Mouse (Mus musculus) MEL (cell line): ENCODE results near the gene BC034090. TPM values are rescaled to one million over a fixed set of nuclear protein-coding genes. Genes with fewer than 3 reads are reported as not detected.

Experiments used
- DNase-seq: peaks from one replicate; pipeline ENCODE4 v3.0.0; 2011; ENCODE audit warnings: low read depth, low spot score
- H3K27ac ChIP-seq: 2 replicates; pipeline ENCODE4 v1.5.1; 2012; ENCODE audit warnings: low read depth, mild to moderate bottlenecking, control low read depth, low read length, moderate library complexity; ENCODE audit not compliant: control insufficient read depth
- H3K27me3 ChIP-seq, 2 experiments: fragments of 150-350 bp in 1 of 2; sonication (generic) in 1 of 2; 2 replicates each; pipeline ENCODE4 v1.6.1; 2012; ENCODE audit warnings: low read length in 2 of 2, mild to moderate bottlenecking in 2 of 2, improper control_type of control experiment in 1 of 2, moderate library complexity in 1 of 2; ENCODE audit not compliant: insufficient read depth in 2 of 2, control insufficient read depth in 1 of 2
- H3K36me3 ChIP-seq, 2 experiments: 2 replicates each; pipeline ENCODE4 v1.6.1; 2012 to 2014; ENCODE audit warnings: low read length in 2 of 2, improper control_type of control experiment in 1 of 2, inconsistent platforms in 1 of 2, mild to moderate bottlenecking in 1 of 2; ENCODE audit not compliant: insufficient read depth in 2 of 2, control insufficient read depth in 1 of 2
- H3K4me1 ChIP-seq, 2 experiments: fragments of 150-350 bp in 1 of 2; sonication (generic) in 1 of 2; 2 replicates each; pipeline ENCODE4 v1.6.1; 2012; ENCODE audit warnings: low read length in 2 of 2, improper control_type of control experiment in 1 of 2, mild to moderate bottlenecking in 1 of 2; ENCODE audit not compliant: insufficient read depth in 2 of 2, control insufficient read depth in 1 of 2
- H3K4me3 ChIP-seq, 2 experiments: fragments of 150-350 bp in 1 of 2; sonication (generic) in 1 of 2; 2 replicates each; pipeline ENCODE4 v1.5.1; 2012; ENCODE audit warnings: low read depth in 2 of 2, low read length in 2 of 2, mild to moderate bottlenecking in 2 of 2, moderate library complexity in 2 of 2, control low read depth in 1 of 2, improper control_type of control experiment in 1 of 2; ENCODE audit not compliant: control insufficient read depth in 1 of 2, insufficient read depth in 1 of 2
- H3K79me2 ChIP-seq: 2 replicates; pipeline ENCODE4 v1.6.1; 2012; ENCODE audit warnings: mild to moderate bottlenecking, low read length, moderate library complexity; ENCODE audit not compliant: control insufficient read depth, poor library complexity, insufficient read depth
- H3K9ac ChIP-seq: 2 replicates; pipeline ENCODE4 v1.6.1; 2012; ENCODE audit warnings: low read depth, mild to moderate bottlenecking, control low read depth, low read length, moderate library complexity; ENCODE audit not compliant: control insufficient read depth, poor library complexity, severe bottlenecking
- H3K9me3 ChIP-seq: fragments of 150-350 bp; sonication (generic); replicated peaks from 2 replicates; pipeline ENCODE4 v1.6.1; 2012; ENCODE audit warnings: mild to moderate bottlenecking, low read length, improper control_type of control experiment, moderate library complexity; ENCODE audit not compliant: insufficient read depth
- BHLHE40 ChIP-seq: IDR thresholded peaks from 2 replicates; pipeline ENCODE4 v1.6.1; 2012; ENCODE audit warnings: low read depth, mild to moderate bottlenecking, inconsistent platforms, low read length, improper control_type of control experiment, borderline replicate concordance
- CHD2 ChIP-seq: IDR thresholded peaks from 2 replicates; pipeline ENCODE4 v1.6.1; 2011; ENCODE audit warnings: low read length, improper control_type of control experiment
- GATA1 ChIP-seq: IDR thresholded peaks from 2 replicates; pipeline ENCODE4 v1.6.1; 2011; ENCODE audit warnings: low read depth, low read length, improper control_type of control experiment
- HCFC1 ChIP-seq: IDR thresholded peaks from 2 replicates; pipeline ENCODE4 v1.6.1; 2012; ENCODE audit warnings: low read depth, mild to moderate bottlenecking, inconsistent platforms, low read length, improper control_type of control experiment, moderate library complexity
- JUND ChIP-seq: IDR thresholded peaks from 2 replicates; pipeline ENCODE4 v1.6.1; 2011; ENCODE audit warnings: low read depth, mild to moderate bottlenecking, improper control_type of control experiment, low read length
- KAT2A ChIP-seq: conservative IDR thresholded peaks from 2 replicates; pipeline ENCODE4 v1.6.1; 2012; ENCODE audit warnings: low read depth, low read length, improper control_type of control experiment, inconsistent platforms
- MAFK ChIP-seq: IDR thresholded peaks from 2 replicates; pipeline ENCODE4 v1.6.1; 2011; ENCODE audit warnings: low read depth, mild to moderate bottlenecking, low read length, improper control_type of control experiment, borderline replicate concordance
- MYB ChIP-seq: IDR thresholded peaks from 2 replicates; pipeline ENCODE4 v1.6.1; 2011; ENCODE audit warnings: mild to moderate bottlenecking, low read depth, low read length, improper control_type of control experiment
- MYC ChIP-seq: IDR thresholded peaks from 2 replicates; pipeline ENCODE4 v1.6.1; 2011; ENCODE audit warnings: low read depth, mild to moderate bottlenecking, low read length, improper control_type of control experiment, moderate library complexity
- NRF1 ChIP-seq: IDR thresholded peaks from 2 replicates; pipeline ENCODE4 v1.6.1; 2014; ENCODE audit warnings: low read depth, mild to moderate bottlenecking, inconsistent platforms, low read length, improper control_type of control experiment, moderate library complexity; ENCODE audit not compliant: poor library complexity, insufficient read depth, severe bottlenecking
- POLR2AphosphoS5 ChIP-seq: IDR thresholded peaks from 2 replicates; pipeline ENCODE4 v1.6.1; 2012; ENCODE audit warnings: low read depth, borderline replicate concordance, mild to moderate bottlenecking, inconsistent platforms, low read length, moderate library complexity, mixed read lengths
- RCOR1 ChIP-seq: IDR thresholded peaks from 2 replicates; pipeline ENCODE4 v1.6.1; 2012; ENCODE audit warnings: low read depth, mild to moderate bottlenecking, inconsistent platforms, low read length, improper control_type of control experiment
- SIN3A ChIP-seq: IDR thresholded peaks from 2 replicates; pipeline ENCODE4 v1.6.1; 2012; ENCODE audit warnings: low read length, improper control_type of control experiment, inconsistent platforms
- SMC3 ChIP-seq: IDR thresholded peaks from 2 replicates; pipeline ENCODE4 v1.6.1; 2011; ENCODE audit warnings: low read depth, low read length, improper control_type of control experiment
- TAL1 ChIP-seq: IDR thresholded peaks from 2 replicates; pipeline ENCODE4 v1.6.1; 2012; ENCODE audit warnings: mild to moderate bottlenecking, inconsistent platforms, low read length, moderate library complexity, mixed read lengths
- TCF12 ChIP-seq: IDR thresholded peaks from 2 replicates; pipeline ENCODE4 v1.6.1; 2014; ENCODE audit warnings: low read depth, mild to moderate bottlenecking, inconsistent platforms, low read length, improper control_type of control experiment, moderate library complexity
- UBTF ChIP-seq: IDR thresholded peaks from 2 replicates; pipeline ENCODE4 v1.6.1; 2012; ENCODE audit warnings: low read depth, mild to moderate bottlenecking, inconsistent platforms, low read length, improper control_type of control experiment, moderate library complexity, borderline replicate concordance; ENCODE audit not compliant: insufficient read depth
- USF1 ChIP-seq: IDR thresholded peaks from 2 replicates; pipeline ENCODE4 v1.6.1; 2014; ENCODE audit warnings: low read depth, mild to moderate bottlenecking, inconsistent platforms, low read length, improper control_type of control experiment, moderate library complexity
- ZC3H11A ChIP-seq: IDR thresholded peaks from 2 replicates; pipeline ENCODE4 v1.6.1; 2012; ENCODE audit warnings: low read depth, mild to moderate bottlenecking, inconsistent platforms, low read length, improper control_type of control experiment
- ZKSCAN1 ChIP-seq: IDR thresholded peaks from 2 replicates; pipeline ENCODE4 v1.6.1; 2012; ENCODE audit warnings: low read depth, mild to moderate bottlenecking, inconsistent platforms, low read length, improper control_type of control experiment, moderate library complexity
- ZMIZ1 ChIP-seq: IDR thresholded peaks from 2 replicates; pipeline ENCODE4 v1.6.1; 2012; ENCODE audit warnings: low read depth, mild to moderate bottlenecking, inconsistent platforms, low read length, improper control_type of control experiment, moderate library complexity
- ZNF384 ChIP-seq: IDR thresholded peaks from 2 replicates; pipeline ENCODE4 v1.6.1; 2012; ENCODE audit warnings: low read depth, mild to moderate bottlenecking, inconsistent platforms, low read length, improper control_type of control experiment
- polyA plus RNA-seq, 2 experiments: library from polyadenylated mRNA; stranded (reverse) in 1 of 2; unstranded in 1 of 2; fragments of >175 nt in 1 of 2; fragments of >200 nt in 1 of 2; gene quantifications; 2 replicates each; pipeline versions ENCODE4 v1.2.1 to v1.2.4; 2012; ENCODE audit warnings: low replicate concordance in 2 of 2, low read depth in 1 of 2; ENCODE audit not compliant: insufficient read length in 2 of 2, insufficient read depth in 1 of 2, missing spikeins in 1 of 2
- total RNA-seq: library from RNA; depleted of rRNA; stranded (reverse); fragments of 300-350 nt; gene quantifications from 2 replicates; pipeline ENCODE4 v1.2.3, GENCODE M21; 2012

The BC034090 gene
- total and polyA plus RNA-seq, 3 experiments, result 0.12 to 0.28 TPM; not detected in 1

DNA sequence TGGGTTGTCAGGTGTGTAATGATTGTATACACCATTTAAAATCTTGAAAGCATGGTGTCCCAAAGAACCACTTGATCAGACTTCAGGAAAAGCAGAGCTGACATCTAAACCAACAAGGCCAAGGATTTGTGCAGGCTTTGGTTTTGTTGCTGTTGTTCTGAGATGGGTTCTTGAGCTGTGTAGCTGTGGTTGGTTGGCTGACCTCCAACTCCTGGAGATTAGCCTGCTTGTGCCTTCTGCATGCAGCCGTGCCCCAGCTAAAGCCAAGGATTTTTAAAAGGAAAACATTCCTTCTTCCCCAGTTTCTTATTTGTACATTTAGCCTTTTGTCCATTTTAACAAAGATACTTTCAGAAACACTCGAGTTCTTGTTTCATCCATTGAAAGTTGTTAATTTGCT, 52.6 kb downstream of the BC034090 start:
- no peak overlapping the region for H3K4me3 ChIP-seq
- DNase-seq, result no peak
- H3K36me3 ChIP-seq, result no peaks in the 10 kb centered on the region; a peak in 2 of 4 replicates
- H3K27ac ChIP-seq, result no peak overlapping the region
- H3K9me3 ChIP-seq, result no peaks in the 10 kb centered on the region
- TF ChIP-seq MYB (no peak), ZKSCAN1 (no peak), SIN3A (no peak), ZNF384 (no peak), USF1 (no peak), TCF12 (no peak), HCFC1 (no peak), MYC (no peak), RCOR1 (no peak), SMC3 (no peak), NRF1 (no peak), BHLHE40 (no peak), ZC3H11A (no peak), JUND (no peak), MAFK (no peak), ZMIZ1 (no peak), POLR2AphosphoS5 (no peak), KAT2A (no peak), UBTF (no peak), GATA1 (no peak)
- no peaks in the 10 kb centered on the region for H3K27me3 ChIP-seq
- H3K9ac ChIP-seq, result no peak overlapping the region
- H3K4me1 ChIP-seq, result no peaks in the 10 kb centered on the region; a peak in 1 of 4 replicates
- no peaks in the 10 kb centered on the region for H3K79me2 ChIP-seq

GRCm38 (mm10) chr1:155191219-155191618, 53.0 kb downstream of the BC034090 start:
- no peaks in the 10 kb centered on the region for H3K27me3 ChIP-seq
- no peaks in the 10 kb centered on the region for H3K79me2 ChIP-seq
- no peak overlapping the region for H3K4me3 ChIP-seq
- DNase-seq, result no peak
- H3K9ac ChIP-seq, result no peak overlapping the region
- H3K4me1 ChIP-seq, result no peaks in the 10 kb centered on the region; a peak in 1 of 4 replicates
- H3K9me3 ChIP-seq, result no peaks in the 10 kb centered on the region
- TF ChIP-seq CHD2, result no peak
- no peak for TF ChIP-seq UBTF
- TF ChIP-seq TAL1, result no peak
- H3K27ac ChIP-seq, result no peak overlapping the region
- no peaks in the 10 kb centered on the region; a peak in 2 of 4 replicates for H3K36me3 ChIP-seq
